Mouse (Mus musculus) brain, embryonic 14.5 days (tissue): ENCODE results near the gene Baz2b.

ENCODE experiments used
- CTCF ChIP-seq: fragments of 200-500 bp; IDR thresholded peaks from 2 replicates; pipeline ENCODE4 v1.5.1; 2012; ENCODE audit warnings: inconsistent platforms, mild to moderate bottlenecking, moderate library complexity, borderline replicate concordance; ENCODE audit not compliant: insufficient read depth, insufficient read length; ENCODE audit errors: extremely low read depth
- POLR2A ChIP-seq: fragments of 200-500 bp; IDR thresholded peaks from 2 replicates; pipeline ENCODE4 v1.6.1; 2012; ENCODE audit warnings: mild to moderate bottlenecking, inconsistent platforms, borderline replicate concordance; ENCODE audit not compliant: poor library complexity, insufficient read depth, insufficient read length, severe bottlenecking; ENCODE audit errors: extremely low read depth

GRCm38 (mm10) chr2:60173190-60173589 lies 36.4 kb downstream of the Baz2b start:
- TF ChIP-seq POLR2A (no peak), CTCF (no peak)
